Mouse (Mus musculus): ENCODE results near the gene Inpp5a. TPM values are rescaled to one million over a fixed set of nuclear protein-coding genes. Genes with fewer than 3 reads are reported as not detected.
A peak's percentile ranks its signal among the peaks of the same experiment; 100 is the strongest.

The Inpp5a gene
- total RNA-seq, 2 experiments from 2014 or later, result 48.2 to 49.4 TPM

DNA sequence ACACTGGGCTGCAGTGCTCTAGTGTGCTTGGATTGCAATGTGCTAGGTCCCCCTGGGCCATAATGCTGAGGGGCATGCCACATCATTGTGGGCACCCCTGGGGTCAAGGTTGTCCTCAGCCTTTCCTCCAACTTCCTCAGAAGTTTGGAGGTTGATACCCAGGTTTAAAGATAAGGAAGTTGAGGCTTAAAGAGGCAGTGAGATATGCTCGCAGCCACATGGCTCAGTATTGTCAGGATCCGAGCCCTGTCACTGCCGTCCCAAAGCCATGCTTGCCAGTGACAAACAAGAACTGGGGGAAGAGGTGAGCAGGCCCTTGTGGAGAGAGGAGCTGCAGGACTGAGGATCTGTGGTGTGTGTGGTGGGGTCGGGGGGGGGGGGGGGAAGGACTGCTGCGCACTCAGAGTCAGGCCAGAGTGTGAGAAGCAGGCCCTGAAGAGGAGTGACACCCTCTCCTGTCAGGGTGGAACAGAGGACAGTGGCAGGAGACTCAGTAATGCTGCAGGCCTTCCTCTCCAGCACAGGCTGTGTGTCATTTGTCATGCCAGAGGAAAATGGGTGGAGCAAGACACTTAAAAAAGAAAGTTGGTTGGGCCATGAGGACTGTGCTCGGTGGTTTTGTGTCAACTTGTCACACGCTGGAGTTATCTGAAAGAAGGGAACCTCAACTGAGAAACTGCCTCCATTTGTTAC lies 77.7 kb downstream of the Inpp5a start:
- no peak for DNase-seq (ENCODE audit: low spot score in 2 of 2)
- intact Hi-C loops (cut with DNase I), result no loop called here

DNA sequence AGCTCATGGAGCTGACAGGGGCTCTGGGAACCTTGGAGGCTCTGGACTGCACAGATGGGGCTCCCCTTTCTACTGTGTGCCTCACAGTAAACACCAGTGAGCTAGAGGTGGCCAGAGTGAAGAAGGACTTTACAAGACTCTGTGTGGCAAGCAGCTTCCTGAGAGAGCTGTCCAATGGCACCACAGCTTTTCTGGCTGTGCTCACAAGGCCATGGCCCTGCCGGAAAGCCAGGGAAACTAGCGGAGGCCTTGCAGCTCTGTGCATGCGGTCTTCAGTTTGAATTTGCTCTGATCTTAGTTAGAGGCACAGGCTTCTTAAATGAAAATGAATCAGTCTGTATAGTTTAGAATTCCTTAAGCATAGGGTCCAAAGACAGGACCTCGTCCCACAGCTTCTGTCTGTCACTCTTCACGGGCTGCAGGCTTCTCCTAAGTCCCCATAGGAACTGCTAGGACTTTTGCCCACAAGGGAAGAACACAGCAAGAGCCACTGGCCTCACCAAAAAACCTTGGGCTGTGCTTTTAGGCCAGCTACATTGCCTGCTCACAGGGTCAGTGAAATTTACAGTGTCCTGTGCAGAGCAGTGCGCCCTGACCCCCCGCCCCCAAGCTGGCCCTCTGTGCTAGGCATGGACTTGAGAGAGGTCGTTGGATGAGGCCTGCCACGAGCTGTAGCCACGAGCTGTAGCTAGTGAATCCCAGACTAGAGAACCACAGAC lies 78.4 kb downstream of the Inpp5a start:
- intact Hi-C loops (cut with DNase I), result no loop called here
- no peak for DNase-seq (ENCODE audit: low spot score in 2 of 2)

DNA sequence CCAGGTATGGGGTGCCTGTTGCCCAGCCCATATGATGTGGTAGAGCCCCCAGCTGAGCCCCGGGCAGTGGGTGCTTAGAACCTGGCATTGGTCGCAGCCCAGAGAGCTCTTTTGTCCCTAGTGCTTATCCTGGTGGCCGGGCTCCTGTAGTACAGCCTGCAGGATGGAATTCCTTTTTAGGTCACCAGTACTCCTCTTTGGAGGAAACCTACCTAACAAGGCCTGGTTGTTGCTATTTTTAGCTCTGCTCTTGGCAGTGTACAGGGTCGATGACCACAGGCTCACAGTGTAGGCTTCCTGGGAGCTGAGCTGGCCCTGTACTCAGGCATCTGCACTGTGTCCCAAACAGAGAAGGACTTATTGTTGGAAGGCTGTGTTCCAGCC lies 79.0 kb downstream of the Inpp5a start:
- DNase-seq (ENCODE audit: low spot score in 2 of 2), result peak in 1 of 2 experiments; percentile 30
- intact Hi-C loops (cut with DNase I), result no loop called here

DNA sequence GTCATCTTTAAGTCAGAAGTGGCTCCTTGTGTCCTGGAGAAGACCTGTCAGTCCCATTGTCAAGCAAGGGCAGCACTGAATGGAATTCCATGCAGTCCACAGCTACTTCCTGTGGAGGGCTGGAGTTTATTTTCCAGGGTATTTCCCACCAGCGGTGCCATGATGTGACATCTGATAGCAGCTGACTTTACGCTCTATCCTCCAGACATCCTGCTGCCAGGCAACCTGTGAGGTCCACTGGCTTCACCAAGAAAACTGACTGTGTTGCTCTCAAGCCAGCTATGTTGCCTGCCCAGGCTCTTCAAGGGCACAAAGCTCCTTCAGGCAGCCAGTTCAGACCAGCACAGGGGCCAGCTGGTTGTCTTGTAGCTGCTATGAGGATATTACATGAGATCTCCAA lies 79.5 kb downstream of the Inpp5a start:
- intact Hi-C loops (cut with DNase I), result no loop called here
- no peak for DNase-seq (ENCODE audit: low spot score in 2 of 2)

DNA sequence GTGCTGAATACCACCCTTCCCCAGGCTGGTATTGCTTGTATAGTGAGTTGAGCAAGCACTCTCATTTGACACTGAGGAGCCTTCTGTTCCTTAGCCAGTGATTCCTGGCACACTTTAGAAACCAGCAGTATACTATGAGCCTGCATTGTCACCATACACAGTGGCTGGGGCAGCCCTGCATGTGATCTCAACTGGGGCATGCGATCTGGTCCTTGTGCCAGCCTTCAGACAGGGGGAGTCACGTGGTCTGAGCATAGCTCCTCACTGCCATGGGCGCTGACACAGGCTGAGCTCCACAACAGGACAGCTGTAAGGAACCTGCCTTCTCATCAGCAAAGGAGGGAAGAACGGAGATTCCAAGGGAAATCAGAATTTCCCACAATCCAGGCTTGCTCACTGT lies 80.5 kb downstream of the Inpp5a start:
- no peak for DNase-seq (ENCODE audit: low spot score in 2 of 2)
- intact Hi-C loops (cut with DNase I), result no loop called here

DNA sequence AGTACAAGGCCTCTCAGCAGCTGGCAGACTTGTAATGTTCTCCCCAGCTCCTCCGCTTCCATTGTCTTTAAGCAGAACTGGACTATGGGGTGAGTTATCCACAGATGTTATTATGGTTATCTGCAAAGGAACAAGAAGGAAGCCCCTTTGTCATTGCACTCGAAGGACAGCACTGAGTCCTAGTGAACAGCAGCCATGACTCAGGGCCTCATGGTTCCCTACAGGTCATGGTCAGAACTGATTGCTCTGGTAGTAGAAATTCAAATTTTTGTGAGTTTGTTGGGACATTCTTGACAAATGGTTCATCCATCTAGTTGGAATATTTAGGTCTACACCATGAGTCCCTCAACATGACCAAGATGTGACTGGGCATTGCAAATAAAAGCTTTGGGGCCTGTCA lies 81.6 kb downstream of the Inpp5a start:
- no peak for DNase-seq (ENCODE audit: low spot score in 2 of 2)
- intact Hi-C loops (cut with DNase I), result loop anchor here (5.0 kb wide), 1 partner anchor 238 kb away; no protein-coding TSS in a partner anchor

DNA sequence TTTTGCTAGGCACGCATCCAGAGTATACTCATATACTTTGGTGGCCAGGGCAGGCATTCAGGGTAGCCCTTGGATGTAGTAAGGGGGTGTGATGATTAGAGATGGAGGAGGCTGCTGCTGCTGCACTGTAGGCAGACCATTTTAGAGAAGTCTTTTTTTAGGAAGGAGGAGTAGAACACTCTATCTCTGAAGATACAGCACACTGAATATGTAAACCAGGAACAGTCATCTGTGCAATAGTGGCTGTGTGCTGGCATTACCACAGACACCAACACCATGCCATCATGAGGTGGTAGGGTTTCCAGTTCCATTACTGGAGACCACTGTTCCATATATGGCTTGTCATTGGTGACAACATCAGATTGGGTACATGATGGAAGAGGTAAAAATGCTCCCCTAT lies 83.1 kb downstream of the Inpp5a start:
- DNase-seq (ENCODE audit: low spot score in 2 of 2), result no peak
- intact Hi-C loops (cut with DNase I), result loop anchor here (2.0 to 5.0 kb wide), 2 partner anchors 81 to 240 kb away; no protein-coding TSS in a partner anchor

DNA sequence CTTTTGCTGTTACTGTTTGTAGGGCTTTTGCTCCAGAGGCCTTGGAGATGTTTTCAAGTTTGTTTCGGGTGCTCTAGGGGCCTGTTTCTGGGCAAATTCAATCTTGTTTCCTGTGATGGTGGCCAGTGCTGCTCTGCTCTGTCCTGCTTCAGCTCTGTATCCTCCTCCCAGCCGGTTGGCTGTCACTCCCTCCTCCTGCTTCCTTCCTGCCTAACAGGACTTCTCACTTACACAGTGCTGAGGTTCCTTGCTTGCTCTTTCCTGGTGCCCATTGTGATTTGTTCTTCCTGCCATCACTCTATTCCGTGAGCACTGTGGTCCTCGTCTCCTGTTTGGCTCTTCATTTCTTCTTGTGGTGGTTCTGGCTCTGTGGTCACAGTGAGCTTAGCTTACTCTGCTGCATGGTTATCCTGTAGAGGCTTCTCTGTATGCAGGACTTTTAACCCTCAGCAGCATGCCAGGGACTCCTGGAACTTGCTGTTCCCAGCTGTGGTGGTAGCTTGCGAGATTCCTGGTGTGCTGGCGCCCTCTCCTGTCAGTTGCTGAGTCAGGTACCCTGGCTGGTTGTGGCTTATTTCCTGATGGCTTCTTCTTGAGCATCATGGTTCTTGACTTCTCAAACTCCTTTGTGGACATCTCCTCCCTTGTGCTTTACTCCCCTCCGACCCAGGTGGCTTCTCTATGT lies 84.1 kb downstream of the Inpp5a start:
- peak; percentile 88 for DNase-seq (ENCODE audit: low spot score in 2 of 2)
- intact Hi-C loops (cut with DNase I), result loop anchor here (1.0 to 5.0 kb wide), 3 partner anchors 82 to 241 kb away; no protein-coding TSS in a partner anchor

DNA sequence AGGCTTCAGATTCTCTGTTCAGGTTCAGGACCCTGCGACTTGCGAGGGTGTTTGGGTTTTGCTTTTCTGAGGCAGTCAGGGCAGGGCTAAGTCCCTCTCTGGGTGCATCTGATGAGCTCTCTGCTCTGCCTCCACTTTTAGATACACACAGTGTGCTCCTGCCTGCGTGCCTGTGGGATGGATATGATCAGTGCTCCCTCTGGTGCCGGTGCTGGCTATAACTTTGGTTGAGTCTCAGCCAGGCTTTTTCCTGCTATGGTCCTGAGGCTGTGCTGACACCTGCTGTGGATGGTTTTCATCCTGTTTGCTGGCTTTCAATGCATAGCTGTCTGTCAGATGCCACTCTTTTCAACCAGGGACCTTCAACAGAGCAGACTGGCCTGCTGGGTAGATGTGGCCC lies 87.0 kb downstream of the Inpp5a start:
- intact Hi-C loops (cut with DNase I), result no loop called here
- peak in 1 of 2 experiments; percentile 40 for DNase-seq (ENCODE audit: low spot score in 2 of 2)

DNA sequence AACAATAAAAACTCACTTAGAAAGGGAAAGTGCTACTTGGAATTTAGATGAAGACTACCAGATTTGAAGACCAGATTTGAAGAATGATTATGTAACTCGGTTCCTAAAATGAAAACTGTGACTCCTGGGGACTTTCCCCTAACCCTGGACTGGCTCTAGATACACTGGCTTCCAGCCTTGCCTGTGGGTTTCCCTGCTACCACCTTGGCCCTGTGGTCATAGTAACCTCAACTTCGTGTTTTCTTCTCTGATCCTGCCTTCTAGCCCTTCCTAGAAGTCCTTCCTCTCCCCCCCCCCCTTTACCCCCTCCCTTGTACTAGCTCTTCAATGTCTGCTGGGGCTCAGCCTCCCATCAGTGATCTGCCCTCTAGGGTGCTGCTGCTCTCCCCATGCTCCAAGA lies 87.8 kb downstream of the Inpp5a start:
- intact Hi-C loops (cut with DNase I), result no loop called here
- no peak for DNase-seq (ENCODE audit: low spot score in 2 of 2)

DNA sequence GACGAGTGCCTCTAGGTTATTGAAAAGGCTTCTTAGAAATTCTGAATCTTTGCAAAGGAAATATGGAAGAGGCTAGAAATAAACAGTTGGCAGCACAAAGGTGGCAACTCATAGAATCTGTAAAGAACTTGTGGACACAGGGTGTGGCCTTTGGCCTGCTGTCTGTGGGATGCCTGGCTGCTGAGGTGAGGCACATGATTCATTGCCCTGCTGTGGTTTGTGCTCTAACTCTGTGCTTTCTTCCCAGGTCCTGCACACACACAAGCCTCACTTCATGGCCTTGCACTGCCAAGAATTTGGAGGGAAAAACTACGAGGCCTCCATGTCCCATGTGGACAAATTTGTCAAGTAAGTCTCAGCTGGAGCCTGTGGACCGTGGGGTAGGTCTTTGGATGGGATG lies 88.8 kb downstream of the Inpp5a start:
- DNase-seq (ENCODE audit: low spot score in 2 of 2), result no peak
- intact Hi-C loops (cut with DNase I), result no loop called here

DNA sequence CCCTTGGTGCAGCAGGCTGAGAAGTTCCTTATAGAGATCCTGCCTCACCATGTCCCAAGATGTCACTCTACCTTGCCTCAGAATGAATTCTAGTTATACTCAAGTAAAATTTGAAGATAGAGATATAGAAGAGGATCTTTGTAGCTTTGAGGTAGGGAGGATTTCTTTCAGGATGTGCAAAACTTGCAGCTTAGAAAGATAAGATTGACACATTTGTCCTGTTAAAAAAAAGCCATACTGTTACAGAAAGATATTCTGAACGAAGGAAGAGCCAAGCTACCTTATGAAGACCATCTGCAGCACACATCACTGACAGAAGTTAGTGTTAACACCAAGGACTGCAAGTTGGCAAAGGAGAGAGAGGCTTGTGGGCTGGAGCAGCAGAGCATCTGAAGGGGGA lies 90.2 kb downstream of the Inpp5a start:
- intact Hi-C loops (cut with DNase I), result no loop called here
- no peak for DNase-seq (ENCODE audit: low spot score in 2 of 2)

DNA sequence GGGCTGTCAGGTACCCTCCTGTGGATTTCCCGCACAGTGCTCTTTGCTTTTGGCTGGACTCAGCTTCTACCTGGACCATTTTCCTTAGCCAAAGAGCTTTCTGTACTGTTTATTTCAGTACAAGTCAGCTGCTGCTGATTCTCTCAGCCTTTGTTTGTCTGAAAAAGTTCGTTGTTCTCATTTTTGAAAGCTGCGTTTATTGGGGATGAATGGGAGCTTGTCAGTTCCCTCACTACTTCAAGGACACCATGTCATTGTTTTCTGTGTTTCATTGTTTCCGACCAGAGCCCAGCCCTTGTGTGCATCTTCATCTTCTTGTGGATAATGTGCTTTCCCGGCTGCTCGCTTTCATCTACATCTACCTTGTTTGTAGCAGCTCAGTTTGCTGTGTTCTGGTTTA lies 90.7 kb downstream of the Inpp5a start:
- intact Hi-C loops (cut with DNase I), result no loop called here
- no peak for DNase-seq (ENCODE audit: low spot score in 2 of 2)

DNA sequence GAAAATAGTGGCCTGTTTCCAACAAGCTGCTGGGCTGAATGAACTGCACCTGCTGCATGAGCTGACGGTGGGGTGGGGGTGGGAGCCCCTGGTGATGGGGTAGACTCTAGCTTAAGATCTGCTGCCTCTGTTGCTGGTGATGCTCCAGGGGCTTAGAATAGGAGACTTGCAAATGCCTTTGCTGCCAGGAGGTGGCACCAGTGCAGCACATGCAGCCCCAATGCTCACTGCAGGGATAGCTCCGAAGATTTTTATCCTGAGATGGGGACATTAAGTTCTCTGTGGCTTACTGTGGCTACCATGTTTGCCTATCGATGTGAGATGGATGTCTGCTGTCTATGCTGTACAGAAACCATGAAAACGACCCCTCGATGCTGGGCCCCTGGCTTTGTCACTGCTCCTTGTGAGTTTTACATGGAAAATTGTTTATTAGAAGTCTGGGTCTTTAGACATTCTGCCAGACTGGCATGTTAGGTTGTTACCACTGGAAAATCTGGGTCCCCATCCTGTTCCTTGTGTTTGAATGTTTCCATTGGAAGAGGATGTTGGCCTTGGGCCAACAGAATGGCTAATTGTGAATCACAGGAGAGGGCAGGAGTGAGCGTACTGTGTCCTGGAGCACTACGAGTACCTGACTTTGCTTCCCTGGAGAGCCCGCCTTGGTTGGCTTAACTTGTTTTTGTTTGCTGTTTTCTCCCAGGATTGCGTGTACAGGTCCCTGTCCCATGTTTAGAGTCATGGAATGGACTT lies 95.5 kb downstream of the Inpp5a start:
- intact Hi-C loops (cut with DNase I), result loop anchor here (2.0 kb wide), 1 partner anchor 102 kb away; no protein-coding TSS in a partner anchor
- DNase-seq (ENCODE audit: low spot score in 2 of 2), result peak; percentile 72 to 76

DNA sequence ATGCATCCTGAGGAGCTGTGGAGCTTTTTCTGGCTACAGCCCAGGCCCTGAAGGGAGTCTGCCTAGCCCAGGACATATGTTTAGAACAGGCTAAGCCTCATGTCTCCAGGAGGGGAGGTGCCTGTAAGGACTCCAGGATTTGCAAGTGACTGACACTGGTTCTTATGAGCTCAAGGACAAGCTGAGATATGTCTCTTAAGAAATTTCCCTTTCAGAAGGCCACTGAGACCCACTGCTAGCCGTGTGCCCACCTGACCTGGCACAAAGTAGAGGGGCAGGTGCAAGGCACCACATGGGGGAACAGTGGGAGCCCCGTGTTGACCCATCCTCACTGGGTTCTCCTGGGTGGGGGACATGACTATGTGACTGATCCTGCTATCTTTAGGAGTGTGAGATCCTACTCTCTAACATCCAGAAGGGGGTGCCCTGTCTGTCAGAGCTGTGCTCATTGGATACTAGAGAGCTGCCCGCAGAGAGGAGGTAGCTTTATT lies 100.9 kb downstream of the Inpp5a start:
- no peak for DNase-seq (ENCODE audit: low spot score in 2 of 2)
- intact Hi-C loops (cut with DNase I), result no loop called here

DNA sequence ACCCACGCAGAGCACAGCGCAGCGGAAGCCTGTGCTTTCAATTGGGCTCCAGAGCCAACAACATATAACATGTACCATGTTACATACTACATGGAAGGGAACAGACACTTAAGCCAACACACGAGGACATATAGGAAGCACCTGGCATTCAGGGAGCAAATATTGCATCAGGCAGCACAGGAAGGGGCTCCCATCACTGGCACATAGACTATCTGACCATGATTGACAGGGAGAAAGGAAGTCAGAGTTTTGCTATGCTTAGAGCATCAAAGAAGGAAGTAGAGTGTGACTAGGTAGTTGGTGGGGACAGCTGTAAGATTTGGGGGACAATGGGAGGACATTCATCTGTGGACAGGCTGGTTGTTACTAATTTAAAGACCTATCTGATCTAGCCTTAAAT lies 103.4 kb downstream of the Inpp5a start:
- intact Hi-C loops (cut with DNase I), result no loop called here
- DNase-seq (ENCODE audit: low spot score in 2 of 2), result no peak

DNA sequence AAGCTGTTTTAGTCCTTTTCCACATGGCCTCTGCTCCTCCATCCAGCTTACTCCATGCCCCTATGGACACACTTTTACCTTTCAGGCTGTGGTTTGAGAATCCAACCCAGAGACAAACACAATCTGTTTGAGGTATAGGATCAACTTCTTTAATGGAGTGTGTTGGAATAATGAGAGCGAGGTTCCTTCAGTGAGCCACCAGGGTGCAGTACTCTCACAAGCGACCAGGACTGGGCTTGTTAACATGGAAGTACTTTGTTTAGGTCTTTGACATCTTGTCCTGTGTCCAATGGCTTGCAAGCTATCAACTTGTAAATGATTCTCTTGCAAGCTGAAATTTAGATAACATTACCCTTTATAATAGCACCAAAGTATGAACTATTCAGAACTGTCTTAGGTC lies 104.0 kb downstream of the Inpp5a start:
- intact Hi-C loops (cut with DNase I), result no loop called here
- no peak for DNase-seq (ENCODE audit: low spot score in 2 of 2)

DNA sequence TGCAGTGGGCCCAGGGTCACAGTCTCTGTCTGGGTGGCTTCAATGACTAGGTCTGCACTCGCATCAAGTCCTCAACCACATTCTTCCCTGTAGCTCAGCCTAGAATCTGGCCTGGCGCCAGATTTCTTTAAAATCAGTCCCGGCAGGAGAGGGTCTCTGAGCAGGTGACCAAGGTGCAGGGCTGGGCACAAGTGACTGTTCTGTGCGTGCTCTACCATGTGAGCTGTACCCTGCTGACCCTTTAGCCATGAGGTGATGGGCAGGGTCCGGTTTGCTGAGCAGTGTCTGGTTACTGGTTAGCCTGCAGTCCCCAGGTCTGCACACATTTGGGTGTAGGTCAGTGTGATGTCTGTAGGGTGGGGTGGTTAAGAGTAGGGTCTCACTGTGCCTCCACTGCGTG lies 106.9 kb downstream of the Inpp5a start:
- intact Hi-C loops (cut with DNase I), result no loop called here
- DNase-seq (ENCODE audit: low spot score in 2 of 2), result no peak

DNA sequence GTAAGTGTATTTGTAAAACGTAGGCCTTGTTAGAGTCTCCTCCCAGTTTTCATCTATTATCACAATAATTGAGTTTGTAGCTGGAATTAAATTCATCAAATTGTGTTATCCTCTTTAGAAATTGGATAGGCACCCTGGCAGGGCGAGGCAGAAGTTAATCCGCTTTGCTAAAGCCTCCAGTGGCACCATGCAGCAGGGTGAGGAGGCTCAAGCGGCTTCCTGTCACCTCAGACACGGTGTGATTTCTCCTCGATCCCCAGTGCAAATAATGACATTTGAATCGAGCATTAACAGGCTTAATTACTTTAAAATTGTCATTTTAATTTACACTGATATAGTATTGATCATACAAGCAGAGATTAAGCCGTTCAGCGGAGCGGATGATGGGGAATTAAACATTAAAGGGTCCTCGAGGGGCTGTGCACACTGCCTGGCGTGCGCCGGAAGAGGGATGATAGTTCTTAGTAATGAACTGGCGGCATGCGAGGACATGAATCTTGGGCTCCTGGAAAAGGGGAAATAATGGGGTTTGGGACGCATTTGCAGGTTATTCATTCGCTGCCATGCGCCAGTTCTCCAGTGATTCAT lies 109.2 kb downstream of the Inpp5a start:
- intact Hi-C loops (cut with DNase I), result no loop called here
- no peak for DNase-seq (ENCODE audit: low spot score in 2 of 2)
